Mouse (Mus musculus): ENCODE measurements around the gene Alx3.

GRCm38 (mm10) chr3:107631523-107631958 is 36.7 kb downstream of the Alx3 start, which contains the start of gene Strip1:
- TF ChIP-seq CTCF (conservative IDR thresholded peaks at IDR 0.05; ENCODE audit: low read length) (no peak), POU5F1 (IDR thresholded peaks at IDR 0.05; ENCODE audit: borderline replicate concordance, low read length) (no peak), NANOG (IDR thresholded peaks at IDR 0.05; ENCODE audit: borderline replicate concordance, low read length) (no peak)
